Mouse (Mus musculus) heart, embryonic 10.5 days (tissue): ENCODE data around the gene Rab40b. TPM values are rescaled to one million over a fixed set of nuclear protein-coding genes. Genes with fewer than 3 reads are reported as not detected.

Source experiments
- DNase-seq: peaks from one replicate; pipeline ENCODE4 v3.0.0-alpha.2; 2017; ENCODE audit warnings: low spot score
- H3K27ac ChIP-seq: fragments of 300-500 bp; sonication (generic); 2 replicates; pipeline ENCODE4 v1.5.1; 2016; ENCODE audit warnings: mild to moderate bottlenecking
- H3K27me3 ChIP-seq: fragments of 300-500 bp; sonication (generic); 2 replicates; pipeline ENCODE4 v1.6.1; 2016; ENCODE audit warnings: mild to moderate bottlenecking; ENCODE audit not compliant: poor library complexity, insufficient read depth, severe bottlenecking
- H3K36me3 ChIP-seq: fragments of 300-500 bp; sonication (generic); 2 replicates; pipeline ENCODE4 v1.6.1; 2016; ENCODE audit warnings: mild to moderate bottlenecking, moderate library complexity
- H3K4me1 ChIP-seq: fragments of 300-500 bp; sonication (generic); 2 replicates; pipeline ENCODE4 v1.6.1; 2016; ENCODE audit warnings: mild to moderate bottlenecking
- H3K4me3 ChIP-seq: fragments of 300-500 bp; sonication (generic); 2 replicates; pipeline ENCODE4 v1.5.1; 2016; ENCODE audit warnings: mild to moderate bottlenecking, moderate library complexity
- H3K9me3 ChIP-seq: fragments of 300-500 bp; sonication (generic); 2 replicates; pipeline ENCODE4 v1.6.1; 2016; ENCODE audit warnings: mild to moderate bottlenecking, moderate library complexity
- WGBS: fragments of 180-500 bp; shearing (Covaris S2); methylation state at CpG from one replicate; pipeline ENCODE4 v1.1.7; 2016; 5-methylcytosine and 5-hydroxymethylcytosine counted together
- polyA plus RNA-seq: library from polyadenylated mRNA; unstranded; fragments of >200 nt; fragmentation: Nextera tagmentation; extraction: Ambion mirVana; gene quantifications from 2 replicates; pipeline ENCODE4 v1.2.1, GENCODE M21; 2016

Gene Rab40b
- polyA plus RNA-seq: 1.8 and 3.7 TPM in 2 replicates

GRCm38 (mm10) chr11:121387750-121388553, at the start of gene Rab40b:
TSS of gene Rab40b (minus strand) at chr11:121388251.
- Histone ChIP-seq H3K27me3 (peaks cover 12% of the 10 kb centered on the region; the same call in 1 of the 2 replicates), H3K4me1 (peaks cover 12% of the 10 kb centered on the region), H3K4me3 (peak within 1 kb of the TSS; percentile 86), H3K36me3 (no peaks in the 10 kb centered on the region), H3K27ac (peak within 1 kb of the TSS; percentile 75), H3K9me3 (no peaks in the 10 kb centered on the region)
- 1% methylated on average over 61 of the region's 61 CpGs for WGBS
- DNase-seq: peak; percentile 100

GRCm38 (mm10) chr11:121437236-121437635, 49.2 kb upstream of the Rab40b start:
- Histone ChIP-seq H3K27me3 (0 out of 2 replicates have a peak, but pooled peaks cover 3% of the 10 kb centered on the region), H3K4me1 (peaks cover 21% of the 10 kb centered on the region), H3K9me3 (no peaks in the 10 kb centered on the region), H3K36me3 (no peaks in the 10 kb centered on the region), H3K4me3 (no peak overlapping the region), H3K27ac (no peak overlapping the region)
- WGBS: 71% methylated on average over 5 of the region's 5 CpGs
- DNase-seq: no peak

DNA sequence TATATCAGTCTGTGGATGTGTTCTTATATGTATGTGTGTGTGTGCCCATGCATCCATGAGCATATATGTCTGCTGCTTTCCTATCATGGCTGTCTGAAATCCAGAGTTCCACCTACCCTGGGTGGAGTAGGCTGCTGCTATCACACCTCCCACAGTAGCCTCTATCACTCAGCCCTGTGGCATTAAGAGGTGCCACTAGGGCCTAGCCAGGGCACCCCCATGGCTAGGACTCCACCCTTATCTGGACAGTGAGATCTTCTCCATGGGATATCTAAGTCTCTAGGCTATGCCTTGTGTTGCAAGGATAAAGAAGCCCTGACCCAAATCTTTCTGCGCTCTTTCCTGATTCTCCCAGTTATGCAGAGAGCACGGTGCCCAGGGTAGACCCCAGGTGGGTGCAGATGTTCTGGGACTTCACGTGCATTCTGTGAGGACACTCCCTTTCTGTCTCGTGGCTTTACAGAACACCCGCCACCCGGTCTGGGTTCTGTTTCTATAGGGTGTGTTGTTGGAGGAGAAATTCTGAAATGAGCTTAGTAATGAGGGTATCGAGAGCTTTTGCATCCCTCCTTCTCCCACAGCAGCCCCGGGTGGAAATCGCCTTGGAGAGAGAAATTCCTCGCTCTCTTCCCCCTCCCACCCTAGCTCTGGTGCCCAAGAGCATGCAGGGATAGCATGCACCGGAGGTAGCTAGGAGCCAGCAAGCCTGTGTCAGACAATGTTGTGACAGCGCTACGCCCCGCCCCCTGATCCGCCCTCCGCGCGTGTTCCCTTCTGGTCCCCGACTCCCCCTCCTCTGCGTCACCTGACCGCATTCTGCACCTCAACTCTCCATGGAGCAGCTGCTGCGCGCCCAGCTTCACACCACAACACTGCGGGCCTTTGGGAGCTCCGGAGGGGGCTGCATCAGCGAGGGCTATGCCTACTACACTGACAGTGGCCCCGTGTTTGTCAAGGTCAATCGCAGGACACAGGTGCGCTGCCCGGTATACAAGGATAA, 46.4 kb upstream of the Rab40b start, which contains the start of gene Fn3k:
TSS of gene Fn3k (plus strand) at position 758 of the 1,000 bp plus-strand sequence.
- Histone ChIP-seq H3K9me3 (no peaks in the 10 kb centered on the region), H3K4me3 (peak within 1 kb of the TSS; percentile 57), H3K27me3 (0 out of 2 replicates have a peak, but pooled peaks cover 3% of the 10 kb centered on the region), H3K27ac (peak within 1 kb of the TSS; percentile 17), H3K36me3 (peaks cover 9% of the 10 kb centered on the region; the same call in 1 of the 2 replicates), H3K4me1 (peaks cover 21% of the 10 kb centered on the region)
- WGBS: 9% methylated on average over 30 of the region's 30 CpGs
- peak; percentile 93 for DNase-seq

- Histone ChIP-seq H3K27ac (0 out of 2 replicates have a peak overlapping the region, but pooled peaks have one; percentile 17), H3K9me3 (no peaks in the 10 kb centered on the region), H3K36me3 (peaks cover 19% of the 10 kb centered on the region; the same call in 1 of the 2 replicates), H3K27me3 (0 out of 2 replicates have a peak, but pooled peaks cover 3% of the 10 kb centered on the region), H3K4me3 (no peak overlapping the region), H3K4me1 (peaks cover 21% of the 10 kb centered on the region)
- WGBS: 67% methylated on average over 4 of the region's 4 CpGs
- no peak for DNase-seq
These were observed 45.3 kb upstream of the Rab40b start for GRCm38 (mm10) chr11:121433397-121433796.

GRCm38 (mm10) chr11:121421553-121422173, 33.6 kb upstream of the Rab40b start:
- H3K4me3 ChIP-seq: peak overlapping the region; percentile 81
- H3K27me3 ChIP-seq: no peaks in the 10 kb centered on the region
- no peak for DNase-seq
- no peaks in the 10 kb centered on the region for H3K36me3 ChIP-seq
- 0 out of 2 replicates have a peak, but pooled peaks cover 9% of the 10 kb centered on the region for H3K4me1 ChIP-seq
- peak overlapping the region; percentile 84 for H3K27ac ChIP-seq
- 1% methylated on average over 28 of the region's 28 CpGs for WGBS
- H3K9me3 ChIP-seq: no peaks in the 10 kb centered on the region

- H3K9me3 ChIP-seq: no peaks in the 10 kb centered on the region
- no peaks in the 10 kb centered on the region for H3K27me3 ChIP-seq
- no peaks in the 10 kb centered on the region for H3K36me3 ChIP-seq
- WGBS: 2% methylated on average over 28 of the region's 28 CpGs
- 0 out of 2 replicates have a peak, but pooled peaks cover 9% of the 10 kb centered on the region for H3K4me1 ChIP-seq
- peak within 1 kb of the TSS; percentile 81 for H3K4me3 ChIP-seq
- peak within 1 kb of the TSS; percentile 84 for H3K27ac ChIP-seq
- DNase-seq: peak; percentile 99
These were observed 32.9 kb upstream of the Rab40b start, which contains the start of gene Fn3krp for GRCm38 (mm10) chr11:121420830-121421552. TSS of gene Fn3krp (plus strand) at chr11:121421401.

DNA sequence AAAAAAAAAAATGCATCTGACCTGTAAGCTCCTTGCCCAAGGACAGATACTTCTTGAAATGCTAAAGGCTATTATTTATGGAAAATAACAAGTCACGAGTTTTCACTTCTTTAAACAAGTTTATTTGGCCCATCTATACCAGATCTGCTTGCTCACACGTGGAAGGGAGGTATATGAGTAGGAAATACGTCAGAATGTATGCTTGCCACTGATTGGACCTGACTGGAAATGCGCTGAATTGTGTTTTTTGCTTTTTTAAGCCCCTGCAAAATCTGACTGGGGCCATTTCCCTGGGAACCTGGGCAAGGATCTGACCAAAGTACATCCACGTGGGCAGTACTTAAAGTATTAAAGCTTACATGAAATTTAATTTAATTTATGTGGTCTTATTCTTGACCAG, 32.3 kb upstream of the Rab40b start:
- WGBS: 57% methylated on average over 5 of the region's 5 CpGs
- Histone ChIP-seq H3K36me3 (no peaks in the 10 kb centered on the region), H3K4me3 (peak overlapping the region; percentile 81), H3K27ac (peak overlapping the region; percentile 84; the same call in 1 of the 2 replicates), H3K4me1 (0 out of 2 replicates have a peak, but pooled peaks cover 9% of the 10 kb centered on the region), H3K9me3 (no peaks in the 10 kb centered on the region), H3K27me3 (no peaks in the 10 kb centered on the region)
- DNase-seq: no peak

DNA sequence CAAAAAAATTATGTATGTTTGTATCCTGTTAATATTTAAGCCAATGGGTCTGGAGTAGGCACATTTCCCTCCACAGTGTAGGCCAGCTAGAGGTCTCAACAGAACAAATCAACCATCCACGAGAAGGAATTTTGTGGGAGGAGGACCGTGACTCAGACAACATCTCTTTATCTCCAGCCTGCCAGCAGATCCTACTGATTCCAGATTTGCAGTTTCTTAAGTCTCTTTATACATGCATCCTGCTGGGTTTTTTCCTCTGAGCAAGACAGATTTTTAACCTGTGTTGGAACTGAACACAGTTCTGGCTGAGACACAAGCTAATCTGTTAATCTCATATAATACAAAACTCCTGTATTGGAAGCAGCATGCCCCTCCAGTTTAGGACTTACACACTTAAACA, 30.9 kb upstream of the Rab40b start:
- Histone ChIP-seq H3K36me3 (no peaks in the 10 kb centered on the region), H3K4me1 (0 out of 2 replicates have a peak, but pooled peaks cover 9% of the 10 kb centered on the region), H3K27me3 (no peaks in the 10 kb centered on the region), H3K4me3 (no peak overlapping the region), H3K9me3 (no peaks in the 10 kb centered on the region), H3K27ac (no peak overlapping the region)
- DNase-seq: no peak
- 67% methylated on average over 2 of the region's 2 CpGs for WGBS

DNA sequence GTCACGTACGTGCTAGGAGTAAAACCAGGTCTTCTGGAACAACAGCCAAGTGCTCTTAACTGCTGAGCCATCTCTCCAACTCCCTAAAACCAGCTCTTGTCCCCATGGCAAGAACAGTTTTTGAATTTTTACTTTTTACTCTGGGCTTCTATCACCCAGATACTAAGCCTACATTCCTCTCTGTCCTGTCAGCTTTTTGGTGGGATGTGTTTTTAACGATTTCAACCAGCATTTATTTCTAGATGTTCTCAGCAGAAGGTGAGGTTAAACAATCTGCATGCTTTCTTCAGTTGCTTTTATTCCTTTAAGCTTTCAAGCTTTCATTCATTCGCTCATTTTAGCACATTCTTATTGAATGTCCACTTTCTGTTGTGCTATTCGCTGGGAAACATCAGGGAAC, 29.9 kb upstream of the Rab40b start:
- no peaks in the 10 kb centered on the region for H3K9me3 ChIP-seq
- WGBS: 79% methylated on average over 5 of the region's 5 CpGs
- H3K27ac ChIP-seq: no peak overlapping the region
- H3K4me3 ChIP-seq: no peak overlapping the region
- no peak for DNase-seq
- no peaks in the 10 kb centered on the region for H3K27me3 ChIP-seq
- H3K36me3 ChIP-seq: no peaks in the 10 kb centered on the region
- H3K4me1 ChIP-seq: 0 out of 2 replicates have a peak, but pooled peaks cover 9% of the 10 kb centered on the region

DNA sequence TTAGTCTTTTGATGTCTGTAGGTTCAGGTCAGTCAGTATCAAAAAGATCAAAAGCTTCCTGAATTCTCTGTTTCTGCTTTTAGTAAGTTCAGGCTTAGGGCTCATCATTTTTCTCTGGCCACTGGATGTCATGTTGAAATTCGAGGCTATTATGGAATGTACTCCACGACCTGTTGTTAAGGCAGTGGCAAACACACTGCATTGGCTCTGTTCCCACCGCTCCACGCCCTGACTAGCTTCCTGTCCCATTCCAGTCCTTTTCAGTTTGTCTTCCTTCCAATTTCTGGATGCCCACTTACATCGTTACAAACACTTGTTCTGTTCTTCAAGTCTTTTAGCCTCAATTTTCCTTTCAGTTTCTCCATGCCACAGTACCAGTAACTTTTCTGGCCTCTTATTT, 27.3 kb upstream of the Rab40b start:
- Histone ChIP-seq H3K36me3 (no peaks in the 10 kb centered on the region), H3K9me3 (no peaks in the 10 kb centered on the region), H3K4me1 (no peaks in the 10 kb centered on the region), H3K27me3 (no peaks in the 10 kb centered on the region), H3K27ac (no peak overlapping the region), H3K4me3 (no peak overlapping the region)
- DNase-seq: no peak
- WGBS: 74% methylated on average over 5 of the region's 5 CpGs

GRCm38 (mm10) chr11:121414762-121415161, 26.7 kb upstream of the Rab40b start:
- Histone ChIP-seq H3K27me3 (no peaks in the 10 kb centered on the region), H3K36me3 (no peaks in the 10 kb centered on the region), H3K4me3 (no peak overlapping the region), H3K27ac (no peak overlapping the region), H3K4me1 (no peaks in the 10 kb centered on the region), H3K9me3 (no peaks in the 10 kb centered on the region)
- 71% methylated on average over 5 of the region's 5 CpGs for WGBS
- DNase-seq: no peak
